In the genomic region with DNA sequence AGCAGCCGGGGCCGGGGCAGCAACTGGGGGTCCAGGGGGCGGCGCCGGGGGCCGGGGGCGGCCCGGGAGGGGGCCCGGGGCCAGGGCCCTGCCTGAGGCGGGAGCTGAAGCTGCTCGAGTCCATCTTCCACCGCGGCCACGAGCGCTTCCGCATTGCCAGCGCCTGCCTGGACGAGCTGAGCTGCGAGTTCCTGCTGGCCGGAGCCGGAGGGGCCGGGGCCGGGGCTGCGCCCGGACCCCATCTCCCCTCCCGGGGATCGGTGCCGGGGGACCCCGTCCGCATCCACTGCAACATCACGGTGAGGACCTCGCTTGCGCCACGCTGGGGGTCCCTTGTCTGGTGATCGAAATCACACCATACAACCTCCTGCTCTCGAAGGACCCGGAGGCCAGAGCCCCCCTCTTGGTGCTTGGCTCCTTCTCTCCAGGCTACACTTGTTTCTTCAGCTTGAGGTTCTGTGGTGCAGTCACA, we compare ENCODE assay signal across 8 mouse cellular contexts. TPM values are rescaled to one million over a fixed set of nuclear protein-coding genes. Genes with fewer than 3 reads are reported as not detected.
A peak's percentile ranks its signal among the peaks of the same experiment; 100 is the strongest.
DNase-seq lines count a peak whose midpoint lies in the region; ATAC-seq and TF ChIP-seq lines count a peak whose summit lies in the region.

No protein-coding gene starts in this region.

- TF ChIP-seq EP300 in CH12.LX (IDR thresholded peaks at IDR 0.05; ENCODE audit: low read length), result no peak

- no peak for TF ChIP-seq CTCF in CH12.LX (conservative IDR thresholded peaks at IDR 0.05 in 1 of 2, IDR thresholded peaks at IDR 0.05 in 1 of 2; ENCODE audit: low read depth in 2 of 2, low read length in 2 of 2)

- peaks cover 24 to 62% of the 10 kb centered on the region in 2 experiments for H3K36me3 ChIP-seq in CH12.LX (replicated peaks in 1 of 2; ENCODE audit: control insufficient read depth in 1 of 2, insufficient read depth in 1 of 2, low read length in 1 of 2)
- H3K36me3 ChIP-seq in lung, embryonic 16.5 days (ENCODE audit: control insufficient read depth, insufficient read depth, low read length), result peaks cover 21% of the 10 kb centered on the region

- no peaks in the 10 kb centered on the region for H3K27me3 ChIP-seq in CH12.LX (replicated peaks)
- H3K27me3 ChIP-seq in lung, embryonic 16.5 days (ENCODE audit: control insufficient read depth, insufficient read depth, low read depth, low read length), result no peaks in the 10 kb centered on the region

- peaks cover 27% of the 10 kb centered on the region for H3K79me2 ChIP-seq in CH12.LX (replicated peaks; ENCODE audit: control insufficient read depth, extremely low read depth, insufficient read depth, poor library complexity, severe bottlenecking)

- WGBS in lung, embryonic 16.5 days, result 0% methylated on average over 31 of the region's 37 CpGs

- DNase-seq in 416B (ENCODE audit: low read depth) (peak; percentile 37), CH12.LX (ENCODE audit: extremely low read depth) (no peak)
- DNase-seq in cerebellum, postnatal 14 days, result peak; percentile 62 to 63
- peak; percentile 24 for DNase-seq in heart, adult 8-10 months (ENCODE audit: low spot score)
- peak; percentile 37 for DNase-seq in kidney, adult 9 months
- peak; percentile 23 for DNase-seq in right cerebral cortex, postnatal 25 days
- DNase-seq in frontal cortex, adult 2 months (ENCODE audit: extremely low spot score in 1 of 2, low spot score in 1 of 2), result no peak

- H3K27ac ChIP-seq in CH12.LX (ENCODE audit: insufficient read depth, low read depth), result peak overlapping the region; percentile 59; the same call in 1 of the 2 replicates
- peak overlapping the region; percentile 98 for H3K27ac ChIP-seq in lung, embryonic 16.5 days (ENCODE audit: low read length)

- peak overlapping the region; percentile 90 to 99 (median 90) for H3K4me3 ChIP-seq in CH12.LX (replicated peaks in 1 of 3; ENCODE audit: low read depth in 2 of 3, low read length in 2 of 3, poor library complexity in 1 of 3)
- H3K4me3 ChIP-seq in lung, embryonic 16.5 days (ENCODE audit: low read length), result peak overlapping the region; percentile 99

- H3K9me3 ChIP-seq in CH12.LX (replicated peaks; ENCODE audit: low read length), result no peaks in the 10 kb centered on the region
- no peaks in the 10 kb centered on the region for H3K9me3 ChIP-seq in lung, embryonic 16.5 days (ENCODE audit: control insufficient read depth, low read length)

- in situ Hi-C loops in CH12.LX (cut with MboI; ENCODE audit: low pct_ligation_motif_present, low pct_unique_long_range_greater_than_20kb, low sequenced_read_pairs), result loop anchor here (25.0 kb wide), 1 partner anchor 436 kb away; a partner anchor contains a TSS

- peak overlapping the region; percentile 99 for H3K9ac ChIP-seq in CH12.LX (ENCODE audit: insufficient read depth, low read depth)
- H3K9ac ChIP-seq in lung, embryonic 16.5 days (ENCODE audit: low read length), result peak overlapping the region; percentile 100

- H3K4me2 ChIP-seq in CH12.LX (ENCODE audit: insufficient read depth, low read depth, poor library complexity, severe bottlenecking), result peak overlapping the region; percentile 86; the same call in 1 of the 2 replicates
- peak overlapping the region; percentile 97 for H3K4me2 ChIP-seq in lung, embryonic 16.5 days (ENCODE audit: low read depth, low read length)

- no peak for TF ChIP-seq RAD21 in CH12.LX (IDR thresholded peaks at IDR 0.05; ENCODE audit: low read depth, low read length)

- dilution Hi-C loops in CH12.LX (cut with MboI; ENCODE audit: extremely low pct_ligation_motif_present, extremely low pct_unique_long_range_greater_than_20kb, low sequenced_read_pairs), result no loop called here

- peaks cover 15 to 49% of the 10 kb centered on the region in 2 experiments; a peak in 3 of 4 replicates for H3K4me1 ChIP-seq in CH12.LX (ENCODE audit: control insufficient read depth in 1 of 2, insufficient read depth in 2 of 2)
- H3K4me1 ChIP-seq in lung, embryonic 16.5 days (replicated peaks; ENCODE audit: control insufficient read depth, insufficient read depth, low read length), result peaks cover 24% of the 10 kb centered on the region

- ATAC-seq in lung, embryonic 16.5 days (ENCODE audit: low read depth), result peak; percentile 40

- no peak for TF ChIP-seq POLR2A in CH12.LX (IDR thresholded peaks at IDR 0.05; ENCODE audit: low read depth, low read length)

TF ChIP-seq in CH12.LX, 34 proteins besides CTCF, POLR2A, EP300 and RAD21:
- TF ChIP-seq GABPA (IDR thresholded peaks at IDR 0.05; ENCODE audit: insufficient replicate concordance, low read depth, low read length) (no peak), ZC3H11A (IDR thresholded peaks at IDR 0.05; ENCODE audit: low read depth, low read length) (no peak), JUN (IDR thresholded peaks at IDR 0.05; ENCODE audit: insufficient read depth, low read depth, low read length) (no peak), RCOR1 (conservative IDR thresholded peaks at IDR 0.05; ENCODE audit: low read depth, low read length) (no peak), POLR2AphosphoS2 (IDR thresholded peaks at IDR 0.05; ENCODE audit: low read depth, low read length) (no peak), CHD2 (IDR thresholded peaks at IDR 0.05; ENCODE audit: low read length) (no peak), MAFK (IDR thresholded peaks at IDR 0.05; ENCODE audit: insufficient replicate concordance, low read length) (no peak), USF1 (IDR thresholded peaks at IDR 0.05; ENCODE audit: low read depth, low read length) (no peak)

RNA-seq across cellular contexts. Expression of a gene that starts 0.4 kb away (rescaled TPM):
- 35.4 and 44.5 TPM in 2 replicates for total RNA-seq in CH12.LX (2012; rRNA removed)
- 59.4 and 61.7 TPM in 2 replicates for total RNA-seq in CH12.LX (2014; rRNA removed)
- polyA plus RNA-seq in CH12.LX (2012; ENCODE audit: insufficient read length, low read depth), result 88.8 and 99.1 TPM in 2 replicates
- 10 to 100 TPM; 21.6 to 25.2 (median 23.0) TPM for total RNA-seq in heart, adult 8-10 months (2022)
- polyA plus RNA-seq in lung, embryonic 16.5 days (2015; fragmentation: Nextera tagmentation; extraction: Ambion mirVana), result 9.5 and 9.8 TPM in 2 replicates
- 56.9 and 58.0 TPM in 2 replicates for polyA plus RNA-seq in frontal cortex, adult 2 months (2012; rRNA removed)

RNA-seq across cellular contexts. Expression of a gene that starts 9.3 kb away (rescaled TPM):
- total RNA-seq in CH12.LX (2012; rRNA removed) (0.59 and 0.63 TPM in 2 replicates), CH12.LX (2014; rRNA removed) (0.19 and 0.39 TPM in 2 replicates)
- 1.3 TPM in 2 replicates for polyA plus RNA-seq in CH12.LX (2012; ENCODE audit: insufficient read length, low read depth)
- total RNA-seq in heart, adult 8-10 months (2022), result under 1 TPM; 0.11 to 0.22 (median 0.16) TPM
- 0.39 and 0.54 TPM in 2 replicates for polyA plus RNA-seq in lung, embryonic 16.5 days (2015; fragmentation: Nextera tagmentation; extraction: Ambion mirVana)
- 24.8 and 26.7 TPM in 2 replicates for polyA plus RNA-seq in frontal cortex, adult 2 months (2012; rRNA removed)

RNA-seq across cellular contexts. Expression of a gene that starts 57.4 kb away (rescaled TPM):
- not detected in 2 replicates for total RNA-seq in CH12.LX (2012; rRNA removed)
- total RNA-seq in CH12.LX (2014; rRNA removed), result not detected in 2 replicates
- not detected in 2 replicates for polyA plus RNA-seq in CH12.LX (2012; ENCODE audit: insufficient read length, low read depth)
- 10 to 100 TPM in 3 of 4 experiments, 1 to 10 TPM in 1; 8.5 to 14.1 (median 12.4) TPM for total RNA-seq in heart, adult 8-10 months (2022)
- polyA plus RNA-seq in lung, embryonic 16.5 days (2015; fragmentation: Nextera tagmentation; extraction: Ambion mirVana), result 8.8 and 9.3 TPM in 2 replicates
- polyA plus RNA-seq in frontal cortex, adult 2 months (2012; rRNA removed), result 2.0 and 2.4 TPM in 2 replicates

RNA-seq across cellular contexts. Expression of a gene that starts 59.0 kb away (rescaled TPM):
- total RNA-seq in CH12.LX (2012; rRNA removed), result 20.4 and 22.7 TPM in 2 replicates
- total RNA-seq in CH12.LX (2014; rRNA removed), result 11.5 and 12.5 TPM in 2 replicates
- 32.4 and 33.1 TPM in 2 replicates for polyA plus RNA-seq in CH12.LX (2012; ENCODE audit: insufficient read length, low read depth)
- 10 to 100 TPM; 10.8 to 13.0 (median 12.4) TPM for total RNA-seq in heart, adult 8-10 months (2022)
- polyA plus RNA-seq in lung, embryonic 16.5 days (2015; fragmentation: Nextera tagmentation; extraction: Ambion mirVana), result 10.3 and 10.9 TPM in 2 replicates
- 99.0 and 108 TPM in 2 replicates for polyA plus RNA-seq in frontal cortex, adult 2 months (2012; rRNA removed)

Comparison
In these comparisons a context has a peak if more than half of its experiments do, and no peak if none do; other contexts are left out.
1. DNase-seq: peak in 416B (single experiment), cerebellum, postnatal 14 days (2 of 2), heart, adult 8-10 months (single experiment), kidney, adult 9 months (single experiment) and right cerebral cortex, postnatal 25 days (single experiment); none in CH12.LX (single experiment) and frontal cortex, adult 2 months (0 of 2).
2. RNA of a gene that starts 9.3 kb away (polyA plus RNA-seq): 24.8 to 26.7 TPM in frontal cortex, adult 2 months; 1.3 TPM in CH12.LX and 0.39 to 0.54 TPM in lung, embryonic 16.5 days; every median in the first group is over 10 times any median in the second.